Mouse (Mus musculus) layer of hippocampus, postnatal 25 days (tissue): ENCODE results near the gene Jaml. TPM values are rescaled to one million over a fixed set of nuclear protein-coding genes. Genes with fewer than 3 reads are reported as not detected.

Source experiments
- total RNA-seq, 2 experiments: library from RNA; stranded (reverse); gene quantifications; 2 replicates each; pipeline ENCODE4 v1.2.3; 2021

Gene Jaml
- total RNA-seq, 2 experiments from 2014 or later = 0.32 TPM; not detected in 1

Other genes with a start within 250 kb of the Jaml start
- gene Kmt2a, start 197.9 kb upstream of the Jaml start, total RNA-seq = 10 to 100 TPM; 46.7 to 64.4 TPM
- 100 to 1,000 TPM; 300 to 376 TPM for gene Atp5l, start 158.4 kb upstream of the Jaml start, total RNA-seq
- 10 to 100 TPM; 76.0 to 81.7 TPM for gene Ube4a, start 113.6 kb upstream of the Jaml start, total RNA-seq
- gene Cd3g, start 98.8 kb upstream of the Jaml start, total RNA-seq = not detected
- gene Cd3d, start 97.4 kb upstream of the Jaml start, total RNA-seq = not detected
- not detected for gene Cd3e, start 69.6 kb upstream of the Jaml start, total RNA-seq
- under 1 TPM; 0.75 to 0.79 TPM for gene Mpzl2, start 39.4 kb upstream of the Jaml start, total RNA-seq
- 1 to 10 TPM; 4.3 to 5.3 TPM for gene Mpzl3, start 24.0 kb upstream of the Jaml start, total RNA-seq
- gene Scn2b, start 38.6 kb downstream of the Jaml start, total RNA-seq = 100 to 1,000 TPM; 243 to 261 TPM
- gene Scn4b, start 59.2 kb downstream of the Jaml start, total RNA-seq = 10 to 100 TPM; 11.0 to 12.3 TPM
- gene BC049352, start 102.8 kb downstream of the Jaml start, total RNA-seq = under 1 TPM; 0.47 to 0.56 TPM
- not detected for gene Tmprss4, start 124.9 kb downstream of the Jaml start, total RNA-seq
- gene Il10ra, start 190.0 kb downstream of the Jaml start, total RNA-seq = 1 to 10 TPM; 2.6 to 2.7 TPM
- gene Tmprss13, start 239.9 kb downstream of the Jaml start, total RNA-seq = not detected